Mouse (Mus musculus) megakaryocyte progenitor cell, adult 5-6 weeks (primary cell): ENCODE results near the gene 2810004N23Rik. TPM values are rescaled to one million over a fixed set of nuclear protein-coding genes. Genes with fewer than 3 reads are reported as not detected.

Experiments used
- ATAC-seq: replicated peaks from 2 replicates; pipeline ENCODE4 v1.8.0; 2016; ENCODE audit warnings: mild to moderate bottlenecking, moderate TSS enrichment, inconsistent platforms; ENCODE audit not compliant: poor library complexity
- total RNA-seq, 2 experiments: library from RNA; stranded (forward) in 1 of 2; stranded (reverse) in 1 of 2; fragments of 157-497, 149-512 nt in 1 of 2; fragments of 200-1000 nt in 1 of 2; gene quantifications; 2 replicates each; pipeline versions ENCODE4 v1.2.3 to v1.2.4; 2015 to 2017

The 2810004N23Rik gene
- total RNA-seq, 2 experiments from 2014 or later = 35.7 to 68.5 TPM

DNA sequence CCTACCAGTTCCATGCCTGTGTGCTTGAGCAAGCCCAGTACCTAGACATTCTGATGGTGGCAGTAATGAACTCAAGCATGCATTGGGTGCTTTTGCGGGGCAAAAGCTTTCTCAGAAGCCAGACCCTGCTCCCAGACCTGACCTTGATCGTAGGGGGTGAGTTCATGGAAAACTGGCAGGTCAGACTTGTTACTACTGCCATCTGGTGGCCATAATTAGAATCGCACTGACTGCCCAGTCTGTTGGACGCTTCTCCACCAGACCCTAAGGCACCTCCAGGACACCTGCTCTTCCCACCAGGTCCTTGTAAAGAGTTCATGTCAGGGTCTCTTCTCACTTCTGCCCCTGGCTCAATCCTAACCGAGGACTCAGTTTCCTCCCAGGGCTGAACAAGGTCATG, 35.5 kb downstream of the 2810004N23Rik start:
- ATAC-seq = peak; percentile 70

DNA sequence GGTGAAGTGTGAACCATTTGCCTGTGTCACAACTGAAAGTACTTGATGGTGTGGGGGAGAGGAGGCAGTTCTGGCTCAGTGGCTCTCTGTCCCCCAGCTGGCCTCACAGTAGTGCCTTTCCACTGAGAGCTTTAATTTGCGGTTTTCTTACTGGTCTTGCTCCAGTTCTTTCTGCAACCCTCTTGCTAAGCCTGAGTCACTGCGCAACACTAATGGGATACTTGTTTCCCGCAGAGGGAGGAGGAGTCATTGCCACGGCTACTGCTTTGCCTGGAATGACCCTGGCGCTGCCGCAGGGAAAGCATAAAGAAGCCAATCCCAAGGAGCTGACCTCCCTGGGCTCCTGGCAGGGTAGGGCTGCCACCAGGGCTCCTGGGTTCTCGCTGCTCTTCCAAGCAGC, 36.3 kb downstream of the 2810004N23Rik start:
- ATAC-seq = peak; percentile 43

DNA sequence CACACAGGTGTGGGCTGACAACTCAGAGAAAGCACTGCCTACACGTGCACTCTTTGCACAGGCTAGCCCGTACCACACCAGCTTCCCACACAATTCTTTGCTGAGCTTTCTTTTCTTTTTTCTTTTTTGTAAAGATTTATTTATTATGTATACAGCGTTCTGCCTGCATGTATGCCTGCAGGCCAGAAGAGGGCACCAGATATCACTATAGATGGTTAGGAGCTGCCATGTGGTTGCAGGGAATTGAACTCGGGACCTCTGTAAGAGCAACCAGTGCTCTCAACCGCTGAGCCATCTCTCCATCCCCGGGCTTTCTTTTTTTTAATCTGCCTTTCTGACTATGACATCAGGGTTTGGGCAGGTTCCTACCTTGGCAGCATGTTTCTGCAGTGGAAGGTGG, 39.4 kb downstream of the 2810004N23Rik start:
- ATAC-seq = no peak

DNA sequence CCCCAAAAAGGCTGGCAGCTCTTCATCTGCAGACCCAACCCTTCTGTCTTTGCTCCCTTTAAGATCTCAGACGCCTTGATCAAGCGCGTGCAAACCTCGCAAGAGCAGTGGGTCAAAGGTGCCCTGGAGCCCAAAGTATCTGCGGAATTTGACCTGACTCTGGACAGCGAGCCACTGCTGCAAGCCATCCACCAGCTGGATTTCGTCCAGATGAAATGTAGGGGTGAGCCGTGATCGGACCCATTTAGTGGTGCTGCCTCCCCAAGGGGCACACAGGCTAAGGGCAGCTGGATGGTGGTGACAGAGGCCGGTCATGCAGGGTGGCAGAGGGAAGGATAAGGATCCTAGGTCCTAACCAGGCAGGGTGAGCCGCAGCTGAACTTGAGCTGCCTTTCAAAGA, 42.8 kb downstream of the 2810004N23Rik start:
- no peak for ATAC-seq

DNA sequence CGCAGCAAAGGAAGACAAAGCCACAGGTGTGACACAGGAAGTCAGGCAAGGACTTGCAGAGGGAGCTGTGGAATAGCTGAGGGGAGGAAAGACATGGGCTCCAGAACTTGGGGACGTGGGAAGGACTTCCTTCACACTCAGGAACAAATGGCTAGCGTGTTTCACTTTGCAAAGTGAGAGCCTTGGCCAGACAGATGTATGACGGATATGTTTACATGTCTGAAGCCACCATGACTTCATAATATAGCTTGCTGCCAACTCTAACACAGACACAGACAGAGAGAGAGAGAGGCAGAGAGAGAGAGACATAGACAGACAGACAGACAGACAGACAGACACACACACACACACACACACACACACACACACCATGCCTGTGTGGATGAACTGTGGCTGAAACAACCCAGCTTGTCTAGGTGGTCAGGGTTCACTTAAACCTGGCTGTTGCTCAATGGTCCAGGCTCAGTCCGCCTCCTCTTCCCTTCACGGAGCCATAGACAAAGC, 43.3 kb downstream of the 2810004N23Rik start:
- ATAC-seq = no peak

DNA sequence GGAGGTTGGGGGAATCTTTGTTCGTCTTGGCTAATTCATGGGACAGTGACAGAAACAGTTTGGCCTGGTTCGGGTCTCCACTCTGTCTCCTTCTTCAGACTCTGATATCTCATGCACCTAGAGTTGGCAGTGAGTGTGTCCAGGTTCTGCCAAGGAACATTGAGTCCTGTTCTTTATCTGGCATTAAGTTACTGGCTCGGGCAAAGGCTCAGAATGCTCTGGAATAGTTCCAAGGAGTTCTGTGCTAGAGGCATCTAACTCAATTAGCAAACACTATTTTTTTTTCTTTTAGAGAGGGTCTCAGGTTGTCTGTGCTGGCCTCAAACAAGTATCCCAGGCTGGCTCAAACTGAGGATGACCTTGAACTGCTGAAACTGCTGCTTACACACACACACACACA, 45.6 kb downstream of the 2810004N23Rik start:
- no peak for ATAC-seq

DNA sequence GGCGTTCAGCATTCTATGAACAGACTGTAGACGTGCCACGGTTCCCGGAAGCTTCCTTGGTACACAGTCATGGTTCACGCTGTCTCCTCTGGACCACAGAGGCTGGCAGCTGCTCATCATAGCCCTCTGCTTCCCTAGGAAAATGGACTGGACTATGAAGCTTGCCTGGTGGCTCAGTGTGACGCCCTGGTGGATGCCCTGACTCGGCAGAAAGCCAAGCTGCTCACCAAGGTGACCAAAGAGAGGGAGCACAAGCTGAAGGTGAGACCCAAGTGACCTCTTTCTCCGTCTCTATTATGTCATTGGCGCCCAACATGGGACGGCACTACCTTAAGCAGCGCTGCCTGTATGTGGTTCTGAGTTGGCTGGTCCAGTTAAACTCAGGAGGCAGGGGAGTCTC, 46.1 kb downstream of the 2810004N23Rik start:
- ATAC-seq = no peak

DNA sequence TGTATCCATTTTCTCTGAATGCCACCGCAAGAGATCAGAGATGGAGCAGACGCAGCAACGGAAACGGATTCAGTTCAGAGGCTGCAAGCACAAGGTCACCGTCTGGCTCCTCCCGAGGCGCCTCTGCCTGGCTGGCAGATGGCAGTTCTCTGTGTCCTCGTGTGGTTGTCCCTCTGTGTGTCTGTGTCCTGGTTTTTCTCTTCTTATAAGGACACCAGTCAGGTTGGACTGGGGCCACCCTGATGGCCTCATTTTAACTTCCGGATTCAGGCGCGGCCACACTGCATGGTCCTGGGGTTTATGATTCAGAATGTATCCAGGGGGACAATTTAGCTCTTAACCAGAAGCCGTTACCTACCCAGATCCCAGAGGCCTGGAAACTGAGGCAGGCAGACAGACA, 47.0 kb downstream of the 2810004N23Rik start:
- no peak for ATAC-seq

DNA sequence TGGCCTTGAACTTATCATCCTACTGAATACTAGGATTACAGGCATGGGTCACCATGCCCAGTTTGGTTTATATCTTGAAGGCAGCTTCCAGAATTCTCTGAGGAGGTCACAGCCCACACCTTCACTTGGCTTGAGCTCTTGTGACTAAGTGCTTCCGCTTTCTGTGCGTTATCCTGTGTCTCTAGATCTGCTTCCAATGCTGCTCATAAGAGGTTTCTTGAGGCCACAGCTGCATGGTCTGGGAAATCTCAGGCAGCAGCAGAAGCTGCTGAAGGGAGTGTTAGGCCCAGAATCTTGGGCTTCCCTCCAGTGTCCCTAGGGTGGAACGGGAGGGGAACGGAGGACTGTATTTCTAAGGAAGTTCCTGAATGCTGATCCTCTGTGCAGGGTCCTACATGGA, 49.6 kb downstream of the 2810004N23Rik start:
- ATAC-seq = no peak

DNA sequence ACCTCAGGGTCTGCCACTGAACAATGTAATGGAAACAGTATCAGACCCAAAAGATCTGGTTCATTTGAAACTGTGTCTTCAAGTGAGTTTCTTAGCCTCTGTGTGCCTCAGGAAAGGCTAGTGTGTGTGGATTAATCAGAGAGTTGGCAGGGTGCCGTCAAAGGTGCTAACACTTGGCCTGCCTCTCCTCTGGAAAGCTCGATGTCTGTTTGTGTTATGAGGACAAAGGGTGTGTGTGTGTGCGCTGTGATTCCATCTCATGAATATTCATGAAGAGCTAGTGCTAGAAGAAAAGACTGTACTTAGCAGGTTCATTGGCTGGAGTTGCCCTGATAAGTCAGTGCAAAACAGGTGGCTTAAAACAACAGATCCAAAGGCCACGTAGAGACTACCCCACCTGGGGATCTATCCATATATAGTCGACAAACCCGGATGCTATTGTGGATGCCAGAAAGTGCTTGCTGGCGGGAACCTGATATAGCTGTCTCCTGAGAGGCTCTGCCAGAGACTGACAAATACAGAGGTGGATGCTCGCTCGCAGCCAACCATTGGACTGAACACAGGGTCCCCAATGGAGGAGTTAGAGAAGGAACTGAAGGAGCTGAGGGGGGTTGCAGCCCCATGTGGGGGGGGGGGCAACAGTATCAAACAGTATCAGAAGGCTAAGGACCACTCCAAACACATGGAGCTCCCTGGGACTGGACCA, 52.1 kb downstream of the 2810004N23Rik start:
- no peak for ATAC-seq

DNA sequence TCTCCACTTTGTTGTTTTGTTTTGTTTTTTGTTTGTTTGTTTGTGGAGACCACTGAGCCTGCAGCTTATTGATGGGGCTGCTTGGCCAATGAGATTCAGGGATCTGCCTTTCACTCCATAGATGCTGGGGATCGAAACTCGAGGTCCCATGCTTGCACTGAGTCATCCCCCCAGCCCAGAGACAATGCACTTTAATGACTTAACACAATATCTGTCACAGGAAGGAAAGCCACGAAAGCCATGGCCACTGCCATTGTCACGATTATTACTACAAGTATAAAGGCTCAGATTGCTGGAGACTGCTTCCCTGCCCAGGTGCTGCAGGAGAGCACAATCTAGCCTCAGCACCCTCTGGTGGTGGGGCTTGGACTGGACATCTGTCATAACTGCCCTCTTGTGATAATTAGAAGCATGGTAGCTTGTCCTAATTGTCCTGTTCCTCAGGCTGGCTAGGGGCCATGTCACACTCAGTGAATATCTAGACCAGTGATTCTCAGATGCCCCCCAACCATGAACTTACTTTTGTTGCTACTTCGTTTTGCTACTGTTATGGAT, 52.8 kb downstream of the 2810004N23Rik start:
- ATAC-seq = peak; percentile 74

DNA sequence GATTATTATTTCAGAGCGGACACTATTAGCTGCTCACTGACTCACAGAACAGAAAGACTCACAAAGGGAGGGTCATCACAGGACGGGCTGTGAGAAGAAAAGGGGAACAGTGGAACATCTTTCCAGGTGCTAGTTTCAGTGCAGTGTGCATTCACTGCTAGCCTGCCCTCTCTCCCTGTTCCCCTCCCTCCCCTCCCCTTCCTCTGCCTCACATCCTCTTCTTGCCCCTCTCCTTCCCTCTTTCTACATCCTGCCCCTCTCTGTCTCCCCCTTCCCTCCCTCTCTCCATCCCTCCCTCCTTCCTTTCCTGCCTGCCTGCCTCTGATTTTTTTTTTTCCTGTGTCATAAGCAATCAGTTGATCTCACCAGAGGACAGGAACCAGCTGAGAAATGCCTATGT, 53.5 kb downstream of the 2810004N23Rik start:
- peak; percentile 52; the same call in 1 of the 2 replicates for ATAC-seq

DNA sequence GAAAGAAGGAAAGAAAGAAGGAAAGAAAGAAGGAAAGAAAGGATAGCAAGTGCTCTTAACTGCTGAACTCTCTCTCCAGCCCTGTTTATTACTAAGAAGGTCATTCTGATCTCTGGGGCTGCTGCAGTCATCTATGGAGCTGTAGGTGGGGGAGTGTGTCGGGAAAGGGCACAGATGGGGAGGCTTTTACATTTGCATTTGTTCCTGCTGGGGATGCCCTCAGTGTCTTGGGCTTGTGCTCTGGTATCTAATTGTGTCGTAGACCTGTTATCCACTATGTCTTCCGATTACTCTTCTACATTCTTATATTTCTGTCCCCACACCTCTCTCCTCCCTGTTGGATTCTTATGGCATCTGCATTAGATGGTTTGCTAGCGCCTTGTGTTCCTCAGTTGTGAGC, 56.9 kb downstream of the 2810004N23Rik start:
- ATAC-seq = no peak

DNA sequence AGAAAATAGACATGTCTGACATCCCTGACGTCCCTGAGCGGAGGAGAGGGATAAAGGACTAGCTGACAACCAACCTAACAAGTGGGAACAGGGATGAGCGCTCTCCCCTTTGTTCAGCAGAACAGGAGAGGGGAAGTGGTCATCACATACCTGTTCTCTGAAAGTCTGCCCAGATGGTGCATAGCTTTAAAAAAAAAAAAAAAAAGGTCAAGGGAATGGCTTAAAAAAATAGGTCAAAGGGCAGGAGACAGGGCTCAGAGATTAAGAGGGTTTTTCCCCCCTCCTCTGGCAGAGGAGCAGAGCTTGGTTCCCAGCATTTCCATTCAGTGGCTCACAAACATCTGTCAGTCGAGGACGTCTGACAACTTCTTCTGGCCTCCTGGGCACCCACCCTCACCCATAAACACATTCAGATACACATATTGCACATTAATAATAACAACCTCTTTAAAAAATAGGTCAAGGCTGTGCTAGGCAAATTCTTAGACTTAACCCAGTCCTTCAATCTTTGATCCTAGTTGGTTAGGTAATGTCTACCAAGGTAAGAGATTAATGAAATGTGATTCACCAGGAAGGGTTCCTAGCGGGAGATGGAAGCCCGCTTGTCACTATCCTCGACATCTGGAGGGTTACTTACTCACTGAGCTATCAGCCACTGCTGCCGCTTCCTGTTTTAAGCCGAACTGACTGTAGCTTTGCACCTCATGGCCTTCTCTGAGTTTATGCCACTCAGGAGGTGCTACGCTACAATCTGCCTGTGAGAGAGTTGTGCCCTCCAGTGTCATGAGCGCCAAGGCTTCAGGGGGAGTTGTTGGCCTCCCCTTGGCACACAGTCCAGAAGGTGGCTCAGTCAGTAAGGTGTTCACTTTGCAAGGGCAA, 58.9 kb downstream of the 2810004N23Rik start:
- ATAC-seq = no peak

DNA sequence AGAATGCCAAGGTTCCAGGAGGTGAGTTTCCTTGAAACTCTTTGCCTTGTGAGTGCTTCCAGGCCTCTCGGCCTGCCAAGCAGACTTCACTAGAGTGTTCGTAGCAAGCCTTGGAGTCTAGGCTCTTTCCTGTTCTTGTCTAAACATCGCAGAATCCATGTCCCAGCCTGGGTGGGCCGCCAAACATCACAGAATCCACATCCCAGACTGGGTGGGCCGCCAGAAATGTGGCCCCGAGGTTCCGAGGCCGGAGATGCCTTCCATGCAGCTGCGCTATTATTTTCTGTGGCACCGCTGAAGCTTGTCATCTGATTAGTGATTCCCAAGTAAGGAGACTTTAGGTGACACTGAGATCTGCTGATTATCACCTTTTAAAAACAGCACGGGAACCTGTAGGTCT, 62.4 kb downstream of the 2810004N23Rik start:
- ATAC-seq = no peak

DNA sequence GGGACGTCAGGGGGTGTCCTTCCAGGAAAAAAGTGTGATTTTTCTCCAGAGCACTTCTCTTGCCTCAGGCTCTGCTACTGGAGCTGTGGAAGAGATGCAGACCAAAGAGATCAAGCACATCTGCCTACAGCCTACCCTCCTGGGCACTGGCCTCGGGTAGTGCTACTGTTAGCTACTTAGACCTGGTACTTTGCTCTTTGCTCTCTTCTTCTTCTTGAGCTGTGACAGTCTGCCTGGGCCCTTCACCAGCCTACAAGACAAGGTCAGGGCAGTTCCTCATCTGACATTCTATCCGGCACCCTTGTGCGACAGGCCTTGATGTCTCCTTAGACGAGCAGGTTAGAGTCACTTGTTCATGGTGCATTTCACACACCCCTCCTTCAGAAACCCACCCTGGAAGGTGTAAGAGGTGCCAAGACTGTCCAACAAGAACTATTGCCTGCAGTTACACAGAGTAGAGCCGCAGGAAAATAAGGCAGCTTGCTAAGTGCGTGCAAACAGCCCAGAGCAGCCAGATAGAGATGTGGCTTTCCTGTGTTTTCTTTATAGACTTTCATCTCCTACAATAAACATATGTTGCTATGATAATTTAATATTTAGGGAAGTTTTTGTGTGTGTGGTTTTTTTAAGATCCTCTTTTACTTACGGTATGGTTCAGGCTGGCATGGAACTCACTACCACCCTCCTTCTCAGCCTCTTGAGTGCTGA, 67.0 kb downstream of the 2810004N23Rik start:
- no peak for ATAC-seq

DNA sequence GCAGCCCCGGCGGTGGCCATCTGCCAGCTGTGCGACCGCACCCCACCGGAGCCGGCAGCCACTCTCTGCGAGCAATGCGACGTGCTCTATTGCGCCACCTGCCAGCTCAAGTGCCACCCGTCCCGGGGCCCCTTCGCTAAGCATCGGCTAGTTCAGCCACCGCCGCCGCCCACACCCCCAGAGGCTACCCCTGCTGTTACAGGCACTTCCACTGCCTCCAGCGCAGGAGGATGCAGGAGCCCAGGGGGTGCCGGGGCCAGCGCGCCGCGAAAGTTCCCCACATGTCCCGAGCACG, 68.5 kb downstream of the 2810004N23Rik start:
- ATAC-seq = peak; percentile 49

DNA sequence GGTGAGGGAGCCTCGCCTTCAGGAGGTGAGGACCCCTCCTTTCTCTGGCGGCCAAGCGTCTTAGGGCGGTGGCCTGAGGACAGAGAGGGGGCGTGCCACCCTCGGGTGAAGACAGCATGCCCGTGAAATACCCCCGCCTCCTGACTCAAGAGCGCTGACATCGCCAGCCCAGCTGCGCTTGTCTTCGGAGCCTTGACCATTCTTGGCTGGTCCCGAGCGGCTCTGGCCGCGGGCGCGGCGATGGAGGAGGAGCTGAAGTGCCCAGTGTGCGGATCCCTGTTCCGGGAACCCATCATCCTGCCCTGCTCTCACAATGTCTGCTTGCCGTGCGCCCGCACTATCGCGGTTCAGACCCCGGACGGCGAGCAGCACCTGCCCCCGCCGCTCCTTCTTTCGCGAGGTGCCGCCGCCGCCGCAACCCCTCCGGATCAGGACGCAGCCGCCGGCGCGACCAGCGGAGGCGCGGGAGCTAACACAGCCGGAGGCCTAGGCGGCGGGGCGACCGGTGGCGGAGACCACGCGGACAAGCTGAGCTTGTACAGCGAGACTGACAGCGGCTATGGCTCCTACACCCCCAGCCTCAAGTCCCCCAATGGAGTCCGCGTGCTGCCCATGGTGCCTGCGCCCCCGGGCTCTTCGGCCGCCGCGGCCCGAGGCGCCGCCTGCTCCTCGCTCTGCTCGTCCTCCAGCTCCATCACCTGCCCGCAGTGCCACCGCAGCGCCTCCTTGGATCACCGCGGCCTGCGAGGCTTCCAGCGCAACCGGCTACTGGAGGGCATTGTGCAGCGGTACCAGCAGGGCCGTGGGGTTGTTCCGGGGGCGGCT, 69.0 kb downstream of the 2810004N23Rik start:
- ATAC-seq = no peak

DNA sequence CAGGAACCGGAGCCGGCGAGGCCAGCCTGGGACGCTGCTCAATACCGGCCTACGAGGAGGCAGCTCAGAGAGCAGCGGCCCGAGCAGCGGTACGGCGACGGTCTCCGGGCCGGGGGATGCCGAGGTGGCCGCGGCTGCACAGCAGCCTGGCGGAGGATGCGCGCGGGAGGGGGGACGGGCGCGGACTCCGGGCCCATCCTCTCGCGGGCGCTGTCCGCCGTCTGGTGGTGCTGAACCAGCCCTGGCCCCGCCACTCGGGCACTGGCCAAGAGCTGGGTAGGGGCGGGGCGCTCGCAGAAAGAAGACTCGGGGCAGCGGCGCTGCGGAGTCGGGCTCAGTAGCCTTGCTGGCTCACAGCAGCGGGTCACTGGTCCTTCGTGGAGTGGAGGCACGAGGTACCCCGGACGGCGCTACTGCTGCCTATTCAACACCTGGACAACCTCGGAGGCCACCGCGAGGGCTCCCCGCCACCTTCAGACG, 69.7 kb downstream of the 2810004N23Rik start:
- ATAC-seq = peak; percentile 91

DNA sequence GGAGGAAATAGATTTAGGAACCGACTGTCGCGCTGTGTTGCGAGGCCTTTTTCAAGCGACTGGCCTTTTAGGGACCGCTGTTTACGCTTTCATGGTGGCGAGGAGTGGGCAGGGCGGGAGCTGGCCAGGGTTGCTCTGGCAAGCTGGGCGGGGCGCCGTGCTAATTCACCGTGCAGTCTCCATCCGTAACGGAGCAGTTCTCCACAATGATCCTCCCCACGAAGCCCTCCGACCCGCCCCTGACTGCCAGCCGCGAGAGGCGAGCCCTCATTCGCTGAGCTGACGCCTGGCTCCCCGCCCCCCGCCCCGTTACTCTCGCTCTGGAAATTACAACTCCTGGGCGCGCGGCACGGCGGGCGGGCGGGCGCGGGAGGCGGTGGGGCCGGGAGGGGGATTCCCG, 70.2 kb downstream of the 2810004N23Rik start, which contains the start of gene Trim67:
Gene Trim67, plus strand, starts transcription at position 385 of the 400 bp plus-strand sequence.
- no peak; the same call in 1 of the 2 replicates for ATAC-seq
